Mouse (Mus musculus) liver, adult 2 months (tissue): ENCODE data around the gene Sept9. TPM values are rescaled to one million over a fixed set of nuclear protein-coding genes. Genes with fewer than 3 reads are reported as not detected.

Experiments
- DNase-seq: peaks from one replicate; pipeline ENCODE4 v3.0.0-alpha.2; 2011; ENCODE audit warnings: low read depth, low spot score; ENCODE audit errors: extremely low read depth
- H3K27ac ChIP-seq: fragments of 200-500 bp; replicated peaks from 2 replicates; pipeline ENCODE4 v1.5.1; 2012; ENCODE audit warnings: low read depth, mild to moderate bottlenecking, control low read depth, inconsistent platforms, low read length; ENCODE audit not compliant: insufficient read depth
- H3K27me3 ChIP-seq: fragments of 200-500 bp; 2 replicates; pipeline ENCODE4 v1.6.1; 2012; ENCODE audit warnings: mild to moderate bottlenecking, moderate library complexity, low read length, inconsistent platforms; ENCODE audit not compliant: control insufficient read depth, insufficient read depth
- H3K36me3 ChIP-seq: fragments of 200-500 bp; 2 replicates; pipeline ENCODE4 v1.6.1; 2012; ENCODE audit warnings: low read length, inconsistent platforms; ENCODE audit not compliant: control insufficient read depth, insufficient read depth
- H3K4me1 ChIP-seq: fragments of 200-500 bp; 2 replicates; pipeline ENCODE4 v1.6.1; 2011; ENCODE audit warnings: low read length; ENCODE audit not compliant: control insufficient read depth, insufficient read depth
- H3K4me3 ChIP-seq: fragments of 200-500 bp; 2 replicates; pipeline ENCODE4 v1.5.1; 2011; ENCODE audit warnings: low read depth, mild to moderate bottlenecking, control low read depth, low read length, moderate library complexity; ENCODE audit not compliant: insufficient read depth
- H3K79me2 ChIP-seq: fragments of 200-500 bp; 2 replicates; pipeline ENCODE4 v1.6.1; 2012; ENCODE audit warnings: inconsistent platforms, mild to moderate bottlenecking, low read length, moderate library complexity; ENCODE audit not compliant: control insufficient read depth, insufficient read depth
- H3K9ac ChIP-seq: fragments of 200-500 bp; 2 replicates; pipeline ENCODE4 v1.6.1; 2012; ENCODE audit warnings: low read depth, mild to moderate bottlenecking, control low read depth, inconsistent platforms, low read length
- CTCF ChIP-seq: fragments of 200-500 bp; IDR thresholded peaks from 2 replicates; pipeline ENCODE4 v1.5.1; 2011; ENCODE audit warnings: low read depth, low read length, control low read depth
- POLR2A ChIP-seq: fragments of 200-500 bp; IDR thresholded peaks from 2 replicates; pipeline ENCODE4 v1.6.1; 2011; ENCODE audit warnings: low read length, control low read depth; ENCODE audit not compliant: insufficient read depth; ENCODE audit errors: extremely low read depth
- WGBS: fragments of 180-500 bp; shearing (Covaris S2); methylation state at CpG from one replicate; pipeline ENCODE4 v1.1.7; 2018; 5-methylcytosine and 5-hydroxymethylcytosine counted together
- polyA plus RNA-seq: library from polyadenylated mRNA; depleted of rRNA; stranded (reverse); fragments of >200 nt; gene quantifications from 2 replicates; pipeline ENCODE4 v1.2.3, GENCODE M21; 2012
- total RNA-seq: library from RNA; depleted of rRNA; stranded (reverse); fragments of >200 nt; gene quantifications from 2 replicates; pipeline ENCODE4 v1.2.3, GENCODE M21; 2014

Gene Sept9
- total and polyA plus RNA-seq, 2 experiments = 18.8 to 21.2 TPM

DNA sequence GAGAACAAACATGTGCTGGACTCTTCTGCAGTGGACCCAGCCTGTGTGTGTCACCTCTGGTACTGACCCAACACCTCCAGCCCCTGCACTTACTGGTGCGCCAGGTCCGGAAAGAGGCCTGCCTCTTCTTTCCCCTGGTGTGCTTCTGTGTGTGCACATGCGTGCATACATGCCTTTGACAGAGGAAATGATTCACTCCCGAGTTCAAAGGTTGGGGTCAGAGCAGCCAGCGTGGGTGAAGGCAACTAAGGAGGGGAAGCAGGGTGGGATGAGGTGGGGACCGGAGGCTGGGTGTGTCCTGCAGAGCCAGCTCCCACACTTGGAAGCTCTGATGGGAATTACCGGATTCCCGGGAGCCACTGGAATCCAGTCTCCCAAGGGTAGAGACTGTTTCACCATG is 46.8 kb downstream of the Sept9 start:
- peaks cover 33% of the 10 kb centered on the region for H3K4me1 ChIP-seq
- no peaks in the 10 kb centered on the region for H3K36me3 ChIP-seq
- H3K27ac ChIP-seq = no peak overlapping the region; the same call in none of the 2 replicates
- no peaks in the 10 kb centered on the region for H3K27me3 ChIP-seq
- 33% methylated on average over 8 of the region's 8 CpGs for WGBS
- no peak overlapping the region for H3K9ac ChIP-seq
- no peak overlapping the region for H3K4me3 ChIP-seq
- no peak for TF ChIP-seq CTCF
- TF ChIP-seq POLR2A = no peak
- peaks cover 38% of the 10 kb centered on the region for H3K79me2 ChIP-seq
- DNase-seq = no peak

GRCm38 (mm10) chr11:117246981-117247431 is 47.5 kb downstream of the Sept9 start:
- Histone ChIP-seq H3K27ac (peak overlapping the region; percentile 84), H3K27me3 (no peaks in the 10 kb centered on the region)
- WGBS = 11% methylated on average over 9 of the region's 9 CpGs

GRCm38 (mm10) chr11:117247541-117247940 is 48.1 kb downstream of the Sept9 start:
- TF ChIP-seq POLR2A (no peak), CTCF (no peak)
- H3K36me3 ChIP-seq = no peaks in the 10 kb centered on the region
- no peak for DNase-seq
- peaks cover 35% of the 10 kb centered on the region for H3K79me2 ChIP-seq
- WGBS = 48% methylated on average over 5 of the region's 5 CpGs
- no peak overlapping the region for H3K4me3 ChIP-seq
- peaks cover 32% of the 10 kb centered on the region for H3K4me1 ChIP-seq
- H3K9ac ChIP-seq = no peak overlapping the region
- H3K27me3 ChIP-seq = no peaks in the 10 kb centered on the region
- peak overlapping the region; percentile 84 for H3K27ac ChIP-seq

More at GRCm38 (mm10) chr11:117246981-117247431, 47.5 kb downstream of the Sept9 start:
- Histone ChIP-seq H3K4me1 (peaks cover 35% of the 10 kb centered on the region), H3K36me3 (no peaks in the 10 kb centered on the region), H3K9ac (peak overlapping the region; percentile 46; the same call in 1 of the 2 replicates), H3K4me3 (no peak overlapping the region), H3K79me2 (peaks cover 38% of the 10 kb centered on the region)
- no peak for TF ChIP-seq POLR2A
- no peak for TF ChIP-seq CTCF
- DNase-seq = peak; percentile 89

- Histone ChIP-seq H3K9ac (no peak overlapping the region), H3K79me2 (peaks cover 40% of the 10 kb centered on the region), H3K27me3 (no peaks in the 10 kb centered on the region), H3K36me3 (no peaks in the 10 kb centered on the region), H3K27ac (no peak overlapping the region), H3K4me1 (peaks cover 32% of the 10 kb centered on the region), H3K4me3 (no peak overlapping the region)
- TF ChIP-seq CTCF = no peak
- no peak for TF ChIP-seq POLR2A
- WGBS = 70% methylated on average over 11 of the region's 11 CpGs
- DNase-seq = no peak
Observed at GRCm38 (mm10) chr11:117248734-117249248, 49.3 kb downstream of the Sept9 start.

- Histone ChIP-seq H3K4me3 (no peak overlapping the region), H3K4me1 (peaks cover 32% of the 10 kb centered on the region), H3K36me3 (no peaks in the 10 kb centered on the region), H3K79me2 (peaks cover 42% of the 10 kb centered on the region), H3K9ac (no peak overlapping the region), H3K27me3 (no peaks in the 10 kb centered on the region), H3K27ac (no peak overlapping the region)
- WGBS = 53% methylated on average over 18 of the region's 18 CpGs
- DNase-seq = peak; percentile 79
- TF ChIP-seq CTCF (no peak), POLR2A (no peak)
Observed at GRCm38 (mm10) chr11:117249282-117249984, 50.0 kb downstream of the Sept9 start.
